Mouse (Mus musculus) stomach, embryonic 14.5 days (tissue): Measurements from ENCODE around the gene N6amt1. TPM values are rescaled to one million over a fixed set of nuclear protein-coding genes. Genes with fewer than 3 reads are reported as not detected.

Experiments used
- ATAC-seq: fragments of 200-750 bp; cut with Nextera tagmentation; 2 replicates; pipeline ENCODE4 v1.8.0; 2017; ENCODE audit warnings: low read depth, moderate TSS enrichment; ENCODE audit not compliant: insufficient number of reproducible peaks, insufficient read depth, low FRiP score
- H3K27ac ChIP-seq: fragments of 300-500 bp; sonication (generic); 2 replicates; pipeline ENCODE4 v1.5.1; 2014; ENCODE audit warnings: mild to moderate bottlenecking, low read length, moderate library complexity, mixed read lengths
- H3K27me3 ChIP-seq: fragments of 300-500 bp; sonication (generic); 2 replicates; pipeline ENCODE4 v1.6.1; 2014; ENCODE audit warnings: low read length, control low read depth, mixed read lengths; ENCODE audit not compliant: control insufficient read depth, insufficient read depth
- H3K36me3 ChIP-seq: fragments of 300-500 bp; sonication (generic); 2 replicates; pipeline ENCODE4 v1.6.1; 2014; ENCODE audit warnings: mild to moderate bottlenecking, control low read depth, low read length, moderate library complexity, mixed read lengths; ENCODE audit not compliant: control insufficient read depth, insufficient read depth
- H3K4me1 ChIP-seq: fragments of 300-500 bp; sonication (generic); 2 replicates; pipeline ENCODE4 v1.6.1; 2014; ENCODE audit warnings: low read length, control low read depth, mixed read lengths; ENCODE audit not compliant: control insufficient read depth, insufficient read depth
- H3K4me2 ChIP-seq: fragments of 300-500 bp; sonication (generic); replicated peaks from 2 replicates; pipeline ENCODE4 v1.6.1; 2014; ENCODE audit warnings: low read depth, low read length, control low read depth
- H3K4me3 ChIP-seq: fragments of 300-500 bp; sonication (generic); 2 replicates; pipeline ENCODE4 v1.5.1; 2014; ENCODE audit warnings: low read depth, low read length, control low read depth
- H3K9ac ChIP-seq: fragments of 300-500 bp; sonication (generic); replicated peaks from 2 replicates; pipeline ENCODE4 v1.6.1; 2014; ENCODE audit warnings: low read depth, mild to moderate bottlenecking, control low read depth, low read length, moderate library complexity, mixed read lengths
- H3K9me3 ChIP-seq: fragments of 300-500 bp; sonication (generic); 2 replicates; pipeline ENCODE4 v1.6.1; 2016; ENCODE audit warnings: low read depth, low read length, control low read depth; ENCODE audit not compliant: control insufficient read depth
- whole genome bisulfite sequencing: fragments of 180-500 bp; shearing (Covaris S2); extraction: QIAGEN DNeasy Blood & Tissue Kit; methylation state at CpG from one replicate; pipeline ENCODE4 v1.1.7; 2014; 5-methylcytosine and 5-hydroxymethylcytosine counted together
- polyA plus RNA-seq: library from polyadenylated mRNA; unstranded; fragments of >200 nt; fragmentation: Nextera tagmentation; extraction: Ambion mirVana; gene quantifications from 2 replicates; pipeline ENCODE4 v1.2.1, GENCODE M21; 2014

Gene N6amt1
- polyA plus RNA-seq = 26.7 and 29.6 TPM in 2 replicates

GRCm38 (mm10) chr16:87354075-87354583 is at the start of gene N6amt1:
N6amt1 (plus strand) TSS chr16:87354185.
- Histone ChIP-seq H3K27me3 (no peaks in the 10 kb centered on the region), H3K27ac (peak within 1 kb of the TSS; percentile 94), H3K9ac (peak within 1 kb of the TSS; percentile 66), H3K4me3 (peak within 1 kb of the TSS; percentile 69), H3K36me3 (peaks cover 11% of the 10 kb centered on the region; the same call in 1 of the 2 replicates), H3K4me1 (no peaks in the 10 kb centered on the region), H3K4me2 (peak within 1 kb of the TSS; percentile 36), H3K9me3 (no peaks in the 10 kb centered on the region)
- peak; percentile 98 for ATAC-seq
- under 1% methylated on average over 48 of the region's 48 CpGs for WGBS

DNA sequence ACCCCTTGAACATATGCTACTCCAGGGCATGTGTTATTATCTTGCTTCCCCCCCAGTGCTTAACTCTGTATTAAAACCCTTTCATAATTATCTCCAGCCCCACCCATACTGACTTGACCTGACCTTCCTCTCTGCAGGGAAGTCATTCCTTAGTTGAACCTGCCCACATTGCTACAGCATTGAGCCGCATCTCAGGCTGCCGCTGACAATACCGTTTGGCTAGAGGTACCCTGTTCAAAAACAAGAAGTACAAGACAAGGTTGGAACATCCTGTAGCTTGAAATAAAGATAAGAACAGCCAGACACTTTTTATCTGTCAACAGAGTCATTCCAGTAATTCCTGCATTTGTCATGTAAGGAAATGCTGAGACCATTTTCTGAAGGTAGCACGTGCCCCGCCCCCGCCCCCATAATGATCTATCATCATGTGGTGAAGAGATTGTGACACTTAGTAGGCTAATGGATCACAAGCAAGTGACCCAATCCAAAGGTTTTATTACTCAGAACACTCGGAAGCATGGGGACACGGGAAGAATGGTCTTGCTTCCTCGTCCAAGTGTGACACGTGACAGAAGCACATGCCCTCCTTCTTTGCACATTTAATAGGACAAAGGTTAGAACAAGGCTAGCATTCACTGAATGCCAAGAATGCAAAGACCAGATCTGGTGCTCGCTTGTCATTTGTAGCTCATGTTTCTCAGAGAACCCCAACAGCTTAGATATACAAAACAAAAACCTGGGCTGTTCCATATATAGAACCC is 48.6 kb upstream of the N6amt1 start:
- Histone ChIP-seq H3K4me2 (no peak overlapping the region), H3K9ac (no peak overlapping the region), H3K4me3 (no peak overlapping the region), H3K27ac (no peak overlapping the region), H3K27me3 (no peaks in the 10 kb centered on the region), H3K9me3 (no peaks in the 10 kb centered on the region), H3K36me3 (no peaks in the 10 kb centered on the region), H3K4me1 (no peaks in the 10 kb centered on the region)
- WGBS = 76% methylated on average over 11 of the region's 11 CpGs
- ATAC-seq = no peak

- Histone ChIP-seq H3K27ac (peak overlapping the region; percentile 17; the same call in 1 of the 2 replicates), H3K27me3 (no peaks in the 10 kb centered on the region), H3K9me3 (no peaks in the 10 kb centered on the region), H3K4me2 (no peak overlapping the region; the same call in 1 of the 2 replicates), H3K36me3 (no peaks in the 10 kb centered on the region), H3K9ac (no peak overlapping the region), H3K4me3 (no peak overlapping the region), H3K4me1 (no peaks in the 10 kb centered on the region)
- no peak for ATAC-seq
- WGBS = 27% methylated on average over 10 of the region's 10 CpGs
Measured at GRCm38 (mm10) chr16:87307109-87307735, 46.8 kb upstream of the N6amt1 start.

- no peaks in the 10 kb centered on the region for H3K36me3 ChIP-seq
- 89% methylated on average over 4 of the region's 4 CpGs for WGBS
- H3K9ac ChIP-seq = no peak overlapping the region
- no peak for ATAC-seq
- no peak overlapping the region for H3K4me3 ChIP-seq
- no peaks in the 10 kb centered on the region for H3K4me1 ChIP-seq
- H3K9me3 ChIP-seq = no peaks in the 10 kb centered on the region
- no peak overlapping the region for H3K27ac ChIP-seq
- no peaks in the 10 kb centered on the region for H3K27me3 ChIP-seq
- H3K4me2 ChIP-seq = no peak overlapping the region
Measured at GRCm38 (mm10) chr16:87310659-87311058, 43.3 kb upstream of the N6amt1 start.

DNA sequence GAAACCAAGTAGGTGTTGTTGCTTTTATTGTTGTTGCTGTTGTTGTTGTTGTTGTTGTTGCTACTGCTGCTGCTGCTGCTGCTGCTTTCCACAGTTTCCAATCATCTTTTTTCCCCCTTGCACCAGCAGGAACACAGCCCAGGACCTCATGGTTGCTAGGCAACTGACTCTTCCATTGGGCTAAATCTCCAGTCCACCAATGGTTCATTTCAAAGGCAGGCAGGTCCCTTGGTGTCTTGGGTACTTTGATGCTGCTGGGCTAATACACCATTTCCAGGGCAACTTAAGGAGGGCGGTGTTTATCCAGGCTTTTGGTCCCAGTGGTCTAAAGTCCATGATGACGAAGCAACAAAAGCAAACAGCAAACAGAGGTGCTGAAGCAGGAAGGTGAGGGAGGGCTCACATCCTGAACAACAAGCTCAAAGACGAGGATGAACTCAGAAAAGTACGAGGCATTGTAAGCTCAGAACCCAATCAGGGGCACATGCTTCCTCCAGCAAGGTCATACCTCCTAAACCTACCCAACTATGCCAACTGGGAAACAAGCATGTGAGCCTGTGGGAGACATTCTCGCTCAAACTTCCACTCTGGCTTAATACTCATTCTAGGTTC is 35.7 kb upstream of the N6amt1 start:
- no peak overlapping the region for H3K27ac ChIP-seq
- H3K9ac ChIP-seq = no peak overlapping the region
- H3K4me3 ChIP-seq = no peak overlapping the region
- no peak for ATAC-seq
- no peaks in the 10 kb centered on the region for H3K4me1 ChIP-seq
- H3K4me2 ChIP-seq = no peak overlapping the region
- H3K27me3 ChIP-seq = no peaks in the 10 kb centered on the region
- WGBS = 77% methylated on average over 5 of the region's 5 CpGs
- H3K36me3 ChIP-seq = no peaks in the 10 kb centered on the region
- no peaks in the 10 kb centered on the region for H3K9me3 ChIP-seq

DNA sequence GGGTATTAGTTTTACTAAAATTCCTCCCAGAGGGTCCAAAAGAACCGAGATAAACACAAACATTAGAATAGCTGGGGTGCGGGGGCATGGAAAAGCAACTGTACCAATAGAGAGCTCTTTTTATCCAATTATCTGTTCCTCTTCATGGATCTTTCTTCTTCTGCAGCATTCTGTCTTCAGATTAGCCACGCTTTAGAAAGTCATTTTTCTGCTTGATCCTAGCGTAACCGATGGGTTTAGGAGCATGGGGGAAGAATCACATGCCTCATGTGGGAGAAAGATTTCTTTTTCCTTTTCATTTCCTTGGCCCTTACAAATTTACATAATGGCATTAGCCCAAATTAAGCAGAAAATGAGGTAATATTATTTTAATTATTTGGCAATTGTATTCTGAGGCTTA is 35.0 kb upstream of the N6amt1 start:
- H3K9ac ChIP-seq = no peak overlapping the region

DNA sequence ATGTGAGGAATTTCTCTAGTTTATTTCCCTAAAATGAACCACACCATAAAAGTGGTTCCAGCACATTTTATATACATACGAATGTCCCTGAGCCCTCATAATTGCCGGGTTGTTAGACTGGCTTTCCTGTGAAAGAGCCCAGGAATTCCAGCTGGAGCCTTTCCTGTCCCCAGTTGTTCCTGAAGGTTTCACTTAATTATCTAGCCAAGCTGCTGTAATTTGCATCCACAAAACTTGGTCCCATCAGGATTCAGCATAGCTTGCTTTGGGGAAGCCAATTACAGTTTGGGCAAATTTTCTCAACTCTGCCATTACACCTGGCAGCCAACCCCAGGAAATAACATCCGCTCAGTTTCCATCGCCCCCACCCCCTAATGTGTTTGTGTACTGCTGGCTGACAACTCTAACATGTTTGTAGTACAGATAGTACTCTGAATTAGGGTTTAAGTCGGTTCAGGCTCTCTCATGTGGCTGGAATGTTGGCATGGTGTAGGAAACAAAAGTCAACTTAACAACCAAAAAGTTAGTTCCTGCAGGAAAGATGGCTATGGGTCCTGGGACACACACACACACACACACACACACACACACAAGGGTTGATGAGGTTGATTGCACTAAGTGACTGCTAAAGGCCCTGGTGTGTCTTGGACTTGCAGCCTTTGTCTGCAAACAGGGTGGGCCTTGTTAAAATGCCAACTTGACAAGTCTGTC is 34.3 kb upstream of the N6amt1 start:
- Histone ChIP-seq H3K27ac (no peak overlapping the region), H3K36me3 (no peaks in the 10 kb centered on the region), H3K27me3 (no peaks in the 10 kb centered on the region), H3K9ac (no peak overlapping the region), H3K4me1 (no peaks in the 10 kb centered on the region), H3K4me2 (no peak overlapping the region), H3K4me3 (no peak overlapping the region), H3K9me3 (no peaks in the 10 kb centered on the region)
- WGBS = 55% methylated on average over 5 of the region's 5 CpGs
- no peak for ATAC-seq

More for the DNA sequence above, 35.0 kb upstream of the N6amt1 start:
- Histone ChIP-seq H3K4me3 (no peak overlapping the region), H3K27ac (no peak overlapping the region), H3K9me3 (no peaks in the 10 kb centered on the region), H3K4me2 (no peak overlapping the region), H3K4me1 (no peaks in the 10 kb centered on the region), H3K36me3 (no peaks in the 10 kb centered on the region), H3K27me3 (no peaks in the 10 kb centered on the region)
- no peak for ATAC-seq
- WGBS = 79% methylated on average over 5 of the region's 5 CpGs

- Histone ChIP-seq H3K4me2 (no peak overlapping the region), H3K27ac (no peak overlapping the region), H3K4me3 (no peak overlapping the region), H3K27me3 (no peaks in the 10 kb centered on the region), H3K9me3 (no peaks in the 10 kb centered on the region), H3K9ac (no peak overlapping the region), H3K36me3 (no peaks in the 10 kb centered on the region), H3K4me1 (no peaks in the 10 kb centered on the region)
- no peak for ATAC-seq
- whole genome bisulfite sequencing = 67% methylated on average over 2 of the region's 2 CpGs
Measured at GRCm38 (mm10) chr16:87320252-87320555, 33.8 kb upstream of the N6amt1 start.
